Mouse (Mus musculus) neural tube, embryonic 14.5 days (tissue): ENCODE measurements at regions not wholly inside any gene's neighbourhood (a gene's known extent, or its start where the extent isn't known, plus 50 kb on each side); places are given as distances from the start of the nearest gene placed in this dataset.
"Not testable (repeated sequence)": the region's sequence is repeated elsewhere in the genome, so short reads cannot be mapped to it uniquely, and the experiment has no call there.

Source experiments
- ATAC-seq: fragments of 200-750 bp; cut with Nextera tagmentation; 2 replicates; pipeline ENCODE4 v1.8.0; 2017; ENCODE audit warnings: low read depth, mild to moderate bottlenecking, moderate TSS enrichment, moderate library complexity
- H3K27ac ChIP-seq: fragments of 300-500 bp; sonication (generic); 2 replicates; pipeline ENCODE4 v1.5.1; 2014; ENCODE audit warnings: low read depth, mild to moderate bottlenecking, control low read depth, low read length, moderate library complexity, mixed read lengths
- H3K27me3 ChIP-seq: fragments of 300-500 bp; sonication (generic); 2 replicates; pipeline ENCODE4 v1.6.1; 2014; ENCODE audit warnings: low read length; ENCODE audit not compliant: control insufficient read depth, insufficient read depth
- H3K36me3 ChIP-seq: fragments of 300-500 bp; sonication (generic); 2 replicates; pipeline ENCODE4 v1.6.1; 2014; ENCODE audit warnings: low read length, mixed read lengths; ENCODE audit not compliant: control insufficient read depth, insufficient read depth
- H3K4me1 ChIP-seq: fragments of 300-500 bp; sonication (generic); 2 replicates; pipeline ENCODE4 v1.6.1; 2014; ENCODE audit warnings: low read length; ENCODE audit not compliant: control insufficient read depth, insufficient read depth
- H3K4me2 ChIP-seq: fragments of 300-500 bp; sonication (generic); 2 replicates; pipeline ENCODE4 v1.6.1; 2014; ENCODE audit warnings: mild to moderate bottlenecking, low read depth, low read length, control low read depth
- H3K4me3 ChIP-seq: fragments of 300-500 bp; sonication (generic); 2 replicates; pipeline ENCODE4 v1.5.1; 2014; ENCODE audit warnings: low read depth, low read length, control low read depth, mixed read lengths
- H3K9ac ChIP-seq: fragments of 300-500 bp; sonication (generic); replicated peaks from 2 replicates; pipeline ENCODE4 v1.6.1; 2014; ENCODE audit warnings: low read depth, mild to moderate bottlenecking, control low read depth, low read length, mixed read lengths
- H3K9me3 ChIP-seq: fragments of 300-500 bp; sonication (generic); 2 replicates; pipeline ENCODE4 v1.6.1; 2016; ENCODE audit warnings: low read length; ENCODE audit not compliant: control insufficient read depth
- WGBS: fragments of 180-500 bp; shearing (Covaris S2); extraction: QIAGEN DNeasy Blood & Tissue Kit; methylation state at CpG from one replicate; pipeline ENCODE4 v1.1.7; 2014; 5-methylcytosine and 5-hydroxymethylcytosine counted together

- no peak for ATAC-seq
- H3K4me3 ChIP-seq = no peak overlapping the region
- 82% methylated on average over 2 of the region's 2 CpGs for WGBS
Measured at GRCm38 (mm10) chr15:43650818-43651500, 3516.8 kb downstream of the 9330182O14Rik start.

GRCm38 (mm10) chr15:43663648-43664047 lies 3529.5 kb downstream of the 9330182O14Rik start:
- H3K4me2 ChIP-seq = no peak overlapping the region
- no peak for ATAC-seq
- no peaks in the 10 kb centered on the region for H3K9me3 ChIP-seq
- 91% methylated on average over 1 of the region's 1 CpGs for WGBS
- no peaks in the 10 kb centered on the region for H3K4me1 ChIP-seq
- no peak overlapping the region for H3K27ac ChIP-seq
- H3K4me3 ChIP-seq = no peak overlapping the region
- no peak overlapping the region for H3K9ac ChIP-seq
- no peaks in the 10 kb centered on the region for H3K27me3 ChIP-seq
- no peaks in the 10 kb centered on the region for H3K36me3 ChIP-seq

More at GRCm38 (mm10) chr15:43650818-43651500, 3516.8 kb downstream of the 9330182O14Rik start:
- Histone ChIP-seq H3K4me2 (no peak overlapping the region), H3K9ac (no peak overlapping the region), H3K27me3 (no peaks in the 10 kb centered on the region), H3K9me3 (no peaks in the 10 kb centered on the region), H3K4me1 (no peaks in the 10 kb centered on the region), H3K27ac (no peak overlapping the region), H3K36me3 (no peaks in the 10 kb centered on the region)

GRCm38 (mm10) chr15:43678844-43679243 lies 3544.7 kb downstream of the 9330182O14Rik start:
- ATAC-seq = no peak

GRCm38 (mm10) chr15:43682176-43682575 lies 3548.0 kb downstream of the 9330182O14Rik start:
- 97% methylated on average over 2 of the region's 2 CpGs for WGBS
- no peak overlapping the region for H3K9ac ChIP-seq
- no peak overlapping the region for H3K4me3 ChIP-seq
- no peak overlapping the region for H3K27ac ChIP-seq
- H3K9me3 ChIP-seq = no peaks in the 10 kb centered on the region
- no peak for ATAC-seq
- no peaks in the 10 kb centered on the region for H3K4me1 ChIP-seq
- no peak overlapping the region for H3K4me2 ChIP-seq
- H3K36me3 ChIP-seq = no peaks in the 10 kb centered on the region
- no peaks in the 10 kb centered on the region for H3K27me3 ChIP-seq

More at GRCm38 (mm10) chr15:43678844-43679243, 3544.7 kb downstream of the 9330182O14Rik start:
- no peaks in the 10 kb centered on the region for H3K4me1 ChIP-seq
- no peak overlapping the region for H3K9ac ChIP-seq
- H3K9me3 ChIP-seq = no peaks in the 10 kb centered on the region
- no peaks in the 10 kb centered on the region for H3K36me3 ChIP-seq
- H3K4me3 ChIP-seq = no peak overlapping the region
- no peak overlapping the region for H3K27ac ChIP-seq
- no peaks in the 10 kb centered on the region for H3K27me3 ChIP-seq
- H3K4me2 ChIP-seq = no peak overlapping the region
- 67% methylated on average over 1 of the region's 1 CpGs for WGBS

- H3K4me2 ChIP-seq, H3K4me3 ChIP-seq, H3K9ac ChIP-seq, H3K9me3 ChIP-seq, ATAC-seq, H3K36me3 ChIP-seq, H3K27ac ChIP-seq, H3K27me3 ChIP-seq, H3K4me1 ChIP-seq: not testable (repeated sequence)
Measured at GRCm38 (mm10) chr15:43691998-43692397, 3557.8 kb downstream of the 9330182O14Rik start.

GRCm38 (mm10) chr15:43695451-43695850 lies 3561.3 kb downstream of the 9330182O14Rik start:
- no peak overlapping the region for H3K4me2 ChIP-seq
- WGBS = 58% methylated on average over 1 of the region's 1 CpGs

GRCm38 (mm10) chr15:43717035-43717434 lies 3582.9 kb downstream of the 9330182O14Rik start:
- 95% methylated on average over 1 of the region's 1 CpGs for WGBS
- H3K4me2 ChIP-seq = no peak overlapping the region

More at GRCm38 (mm10) chr15:43695451-43695850, 3561.3 kb downstream of the 9330182O14Rik start:
- no peaks in the 10 kb centered on the region for H3K36me3 ChIP-seq
- no peak overlapping the region for H3K9ac ChIP-seq
- no peaks in the 10 kb centered on the region for H3K27me3 ChIP-seq
- H3K27ac ChIP-seq = no peak overlapping the region
- no peak overlapping the region for H3K4me3 ChIP-seq
- no peaks in the 10 kb centered on the region for H3K9me3 ChIP-seq
- H3K4me1 ChIP-seq = no peaks in the 10 kb centered on the region
- ATAC-seq = no peak

GRCm38 (mm10) chr15:43717559-43717958 lies 3583.4 kb downstream of the 9330182O14Rik start:
- H3K4me1 ChIP-seq = no peaks in the 10 kb centered on the region
- H3K9ac ChIP-seq = no peak overlapping the region
- H3K9me3 ChIP-seq = no peaks in the 10 kb centered on the region
- 100% methylated on average over 1 of the region's 1 CpGs for WGBS
- no peaks in the 10 kb centered on the region for H3K27me3 ChIP-seq
- no peak for ATAC-seq
- H3K27ac ChIP-seq = no peak overlapping the region
- no peaks in the 10 kb centered on the region for H3K36me3 ChIP-seq
- no peak overlapping the region for H3K4me2 ChIP-seq
- no peak overlapping the region for H3K4me3 ChIP-seq

More at GRCm38 (mm10) chr15:43717035-43717434, 3582.9 kb downstream of the 9330182O14Rik start:
- H3K9ac ChIP-seq = no peak overlapping the region
- no peak for ATAC-seq
- H3K36me3 ChIP-seq = no peaks in the 10 kb centered on the region
- H3K4me3 ChIP-seq = no peak overlapping the region
- no peaks in the 10 kb centered on the region for H3K9me3 ChIP-seq
- no peak overlapping the region for H3K27ac ChIP-seq
- no peaks in the 10 kb centered on the region for H3K4me1 ChIP-seq
- no peaks in the 10 kb centered on the region for H3K27me3 ChIP-seq

- 74% methylated on average over 1 of the region's 1 CpGs for WGBS
- Histone ChIP-seq H3K36me3 (no peaks in the 10 kb centered on the region), H3K4me2 (no peak overlapping the region), H3K27ac (no peak overlapping the region), H3K27me3 (no peaks in the 10 kb centered on the region), H3K9me3 (no peaks in the 10 kb centered on the region), H3K4me3 (no peak overlapping the region), H3K9ac (no peak overlapping the region), H3K4me1 (no peaks in the 10 kb centered on the region)
- no peak for ATAC-seq
Measured at GRCm38 (mm10) chr15:43720916-43721315, 3586.8 kb downstream of the 9330182O14Rik start.
